Mouse (Mus musculus) neural tube, embryonic 10.5 days (tissue): ENCODE results near the gene St8sia1.

ENCODE experiments used
- DNase-seq: peaks from one replicate; pipeline ENCODE4 v3.0.0-alpha.2; 2017; ENCODE audit warnings: low spot score; ENCODE audit errors: extremely low spot score

St8sia1 gene

GRCm38 (mm10) chr6:142830221-142830620 lies 134.0 kb downstream of the St8sia1 start:
- no peak for DNase-seq

GRCm38 (mm10) chr6:142825449-142825848 lies 138.8 kb downstream of the St8sia1 start:
- DNase-seq: no peak

GRCm38 (mm10) chr6:142823008-142823787 lies 141.1 kb downstream of the St8sia1 start:
- DNase-seq: no peak

GRCm38 (mm10) chr6:142818306-142818705 lies 145.9 kb downstream of the St8sia1 start:
- no peak for DNase-seq

- DNase-seq: no peak
Measured at GRCm38 (mm10) chr6:142815513-142815912, 148.7 kb downstream of the St8sia1 start.

- DNase-seq: peak; percentile 90
Measured at GRCm38 (mm10) chr6:142814495-142814921, 149.7 kb downstream of the St8sia1 start.

GRCm38 (mm10) chr6:142814011-142814410 lies 150.2 kb downstream of the St8sia1 start:
- DNase-seq: no peak

GRCm38 (mm10) chr6:142812969-142813368 lies 151.3 kb downstream of the St8sia1 start:
- no peak for DNase-seq

- no peak for DNase-seq
Measured at GRCm38 (mm10) chr6:142810239-142810638, 154.0 kb downstream of the St8sia1 start.

- DNase-seq: no peak
Measured at GRCm38 (mm10) chr6:142809373-142810098, 154.7 kb downstream of the St8sia1 start.

GRCm38 (mm10) chr6:142806326-142806725 lies 157.9 kb downstream of the St8sia1 start:
- DNase-seq: no peak

- no peak for DNase-seq
Measured at GRCm38 (mm10) chr6:142804402-142804801, 159.8 kb downstream of the St8sia1 start, which contains the start of gene Sult6b2. Sult6b2 (minus strand) TSS chr6:142804502.

GRCm38 (mm10) chr6:142802617-142803525 lies 161.4 kb downstream of the St8sia1 start:
- DNase-seq: no peak

GRCm38 (mm10) chr6:142801687-142802086 lies 162.6 kb downstream of the St8sia1 start:
- DNase-seq: no peak

- no peak for DNase-seq
Measured at GRCm38 (mm10) chr6:142799704-142800374, 164.4 kb downstream of the St8sia1 start.

- no peak for DNase-seq
Measured at GRCm38 (mm10) chr6:142798837-142799236, 165.4 kb downstream of the St8sia1 start.

- no peak for DNase-seq
Measured at GRCm38 (mm10) chr6:142797996-142798395, 166.3 kb downstream of the St8sia1 start.

GRCm38 (mm10) chr6:142795655-142796441 lies 168.4 kb downstream of the St8sia1 start:
- DNase-seq: no peak

- no peak for DNase-seq
Measured at GRCm38 (mm10) chr6:142795087-142795486, 169.2 kb downstream of the St8sia1 start.

- no peak for DNase-seq
Measured at GRCm38 (mm10) chr6:142793468-142793867, 170.8 kb downstream of the St8sia1 start.
